Mouse (Mus musculus): ENCODE measurements around the gene Bcl2l15.
A peak's percentile ranks its signal among the peaks of the same experiment; 100 is the strongest.
"Not testable (repeated sequence)": the region's sequence is repeated elsewhere in the genome, so short reads cannot be mapped to it uniquely, and the experiment has no call there.

The Bcl2l15 gene

GRCm38 (mm10) chr3:103834001-103834400 lies 1.6 kb downstream of the Bcl2l15 start:
- DNase-seq, result no peak

GRCm38 (mm10) chr3:103835272-103835950 lies 3.0 kb downstream of the Bcl2l15 start:
- no peak for DNase-seq

- DNase-seq, result no peak
These were observed 3.5 kb downstream of the Bcl2l15 start for GRCm38 (mm10) chr3:103835951-103836310.

- DNase-seq, result no peak
These were observed 4.1 kb downstream of the Bcl2l15 start for GRCm38 (mm10) chr3:103836453-103836852.

- DNase-seq, result no peak
These were observed 7.3 kb downstream of the Bcl2l15 start for GRCm38 (mm10) chr3:103839711-103840110.

- not testable (repeated sequence) for DNase-seq
These were observed 7.8 kb downstream of the Bcl2l15 start for GRCm38 (mm10) chr3:103840195-103840594.

- DNase-seq, result not testable (repeated sequence)
These were observed 8.5 kb downstream of the Bcl2l15 start for GRCm38 (mm10) chr3:103840946-103841345.

GRCm38 (mm10) chr3:103850644-103851363 lies 18.4 kb downstream of the Bcl2l15 start:
- no peak for DNase-seq

- DNase-seq, result no peak
These were observed 19.1 kb downstream of the Bcl2l15 start for GRCm38 (mm10) chr3:103851481-103851880.

- DNase-seq, result no peak
These were observed 19.5 kb downstream of the Bcl2l15 start for GRCm38 (mm10) chr3:103851882-103852281.

- DNase-seq, result peak; percentile 51
These were observed 20.3 kb downstream of the Bcl2l15 start for GRCm38 (mm10) chr3:103852565-103853299.

- no peak for DNase-seq
These were observed 21.4 kb downstream of the Bcl2l15 start for GRCm38 (mm10) chr3:103853804-103854203.

- no peak for DNase-seq
These were observed 24.8 kb downstream of the Bcl2l15 start for GRCm38 (mm10) chr3:103857036-103857805.

- no peak for DNase-seq
These were observed 25.7 kb downstream of the Bcl2l15 start for GRCm38 (mm10) chr3:103857977-103858563.

- no peak for DNase-seq
These were observed 26.7 kb downstream of the Bcl2l15 start, which contains the start of gene Ptpn22 for GRCm38 (mm10) chr3:103858881-103859801. Ptpn22 (plus strand) TSS chr3:103859795.

- peak; percentile 19 for DNase-seq
These were observed 27.5 kb downstream of the Bcl2l15 start for GRCm38 (mm10) chr3:103859851-103860391.

GRCm38 (mm10) chr3:103862721-103863220 lies 30.4 kb downstream of the Bcl2l15 start:
- DNase-seq, result no peak

- no peak for DNase-seq
These were observed 31.8 kb downstream of the Bcl2l15 start for GRCm38 (mm10) chr3:103864200-103864599.

GRCm38 (mm10) chr3:103867424-103867971 lies 35.1 kb downstream of the Bcl2l15 start:
- no peak for DNase-seq

- no peak for DNase-seq
These were observed 35.6 kb downstream of the Bcl2l15 start for GRCm38 (mm10) chr3:103868008-103868407.
